Mouse (Mus musculus) lung, embryonic 14.5 days (tissue): ENCODE measurements at regions not wholly inside any gene's neighbourhood (a gene's known extent, or its start where the extent isn't known, plus 50 kb on each side); places are given as distances from the start of the nearest gene placed in this dataset.

Source experiments
- ATAC-seq: fragments of 200-750 bp; cut with Nextera tagmentation; 2 replicates; pipeline ENCODE4 v1.8.0; 2017; ENCODE audit warnings: mild to moderate bottlenecking, moderate TSS enrichment, moderate library complexity; ENCODE audit not compliant: insufficient read depth
- DNase-seq: peaks from one replicate; pipeline ENCODE4 v3.0.0-alpha.2; 2015
- H3K27ac ChIP-seq: fragments of 300-500 bp; sonication (generic); 2 replicates; pipeline ENCODE4 v1.5.1; 2014; ENCODE audit warnings: low read depth, mild to moderate bottlenecking, moderate library complexity
- H3K27me3 ChIP-seq: fragments of 300-500 bp; sonication (generic); 2 replicates; pipeline ENCODE4 v1.6.1; 2014; ENCODE audit warnings: low read length, control low read depth; ENCODE audit not compliant: insufficient read depth
- H3K36me3 ChIP-seq: fragments of 300-500 bp; sonication (generic); 2 replicates; pipeline ENCODE4 v1.6.1; 2014; ENCODE audit warnings: control low read depth; ENCODE audit not compliant: insufficient read depth
- H3K4me1 ChIP-seq: fragments of 300-500 bp; sonication (generic); 2 replicates; pipeline ENCODE4 v1.6.1; 2014; ENCODE audit warnings: antibody characterized with exemption, control low read depth; ENCODE audit not compliant: insufficient read depth
- H3K4me2 ChIP-seq: fragments of 300-500 bp; sonication (generic); 2 replicates; pipeline ENCODE4 v1.6.1; 2014; ENCODE audit warnings: mild to moderate bottlenecking
- H3K4me3 ChIP-seq: fragments of 300-500 bp; sonication (generic); 2 replicates; pipeline ENCODE4 v1.5.1; 2014; ENCODE audit warnings: low read depth, low read length
- H3K9ac ChIP-seq: fragments of 300-500 bp; sonication (generic); 2 replicates; pipeline ENCODE4 v1.6.1; 2014
- H3K9me3 ChIP-seq: fragments of 300-500 bp; sonication (generic); 2 replicates; pipeline ENCODE4 v1.6.1; 2016; ENCODE audit warnings: low read depth, low read length, control low read depth
- CTCF ChIP-seq: IDR thresholded peaks from 2 replicates; pipeline ENCODE4 v1.5.1; 2016; ENCODE audit warnings: antibody characterized with exemption, low read depth
- WGBS: fragments of 180-500 bp; shearing (Covaris S2); extraction: QIAGEN DNeasy Blood & Tissue Kit; methylation state at CpG from one replicate; pipeline ENCODE4 v1.1.7; 2014; 5-methylcytosine and 5-hydroxymethylcytosine counted together

DNA sequence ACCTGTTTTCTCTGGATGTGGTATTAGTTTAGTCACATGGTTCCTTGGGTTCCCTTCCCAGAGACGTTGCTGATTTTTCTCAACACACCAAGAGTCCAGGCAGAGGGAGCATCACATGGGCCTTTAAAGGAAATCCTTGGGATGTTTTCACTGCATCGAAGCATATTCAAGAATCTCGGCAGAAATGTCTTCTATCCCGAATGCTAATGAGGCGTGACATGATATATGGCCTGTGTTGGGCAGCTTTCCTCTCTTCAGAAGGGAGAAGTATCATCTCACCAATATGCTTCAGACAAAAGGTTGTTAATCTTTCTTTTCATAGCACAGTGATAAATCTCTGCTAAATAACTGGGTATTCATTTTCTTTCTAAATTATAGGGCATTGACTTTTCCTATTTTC lies 122.4 kb downstream of the Slc35b3 start:
- no peak overlapping the region for H3K9ac ChIP-seq
- H3K4me3 ChIP-seq: no peak overlapping the region
- 36% methylated on average over 5 of the region's 5 CpGs for WGBS
- no peak overlapping the region for H3K27ac ChIP-seq
- no peaks in the 10 kb centered on the region for H3K4me1 ChIP-seq
- H3K27me3 ChIP-seq: no peaks in the 10 kb centered on the region
- H3K4me2 ChIP-seq: no peak overlapping the region
- no peaks in the 10 kb centered on the region for H3K36me3 ChIP-seq
- ATAC-seq (no peak), DNase-seq (peak; percentile 65)
- no peaks in the 10 kb centered on the region for H3K9me3 ChIP-seq
- TF ChIP-seq CTCF: no peak

DNA sequence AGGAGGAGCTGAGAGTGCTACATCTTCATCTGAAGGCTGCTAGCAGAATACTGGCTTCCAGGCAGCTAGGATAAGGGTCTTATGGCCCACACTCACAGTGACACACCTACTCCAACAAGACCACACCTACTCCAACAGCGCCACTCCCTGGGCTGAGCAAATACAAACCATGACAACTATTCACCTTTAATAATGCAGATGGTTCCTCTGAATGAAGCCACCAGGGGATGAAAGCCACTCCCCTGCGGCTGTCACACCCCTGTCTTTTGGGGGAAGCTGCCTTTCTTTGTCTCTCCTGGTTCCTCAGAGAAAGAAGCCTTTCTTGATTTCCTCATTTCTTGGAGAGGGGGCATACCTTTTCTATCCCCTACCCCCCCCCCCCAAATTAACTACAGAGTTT lies 135.0 kb downstream of the Slc35b3 start:
- Histone ChIP-seq H3K36me3 (no peaks in the 10 kb centered on the region), H3K9me3 (no peaks in the 10 kb centered on the region), H3K27ac (no peak overlapping the region), H3K4me2 (no peak overlapping the region), H3K9ac (no peak overlapping the region), H3K4me1 (no peaks in the 10 kb centered on the region), H3K4me3 (no peak overlapping the region), H3K27me3 (no peaks in the 10 kb centered on the region)
- DNase-seq: no peak
- WGBS: 34% methylated on average over 2 of the region's 2 CpGs
- no peak for TF ChIP-seq CTCF
- ATAC-seq: no peak

DNA sequence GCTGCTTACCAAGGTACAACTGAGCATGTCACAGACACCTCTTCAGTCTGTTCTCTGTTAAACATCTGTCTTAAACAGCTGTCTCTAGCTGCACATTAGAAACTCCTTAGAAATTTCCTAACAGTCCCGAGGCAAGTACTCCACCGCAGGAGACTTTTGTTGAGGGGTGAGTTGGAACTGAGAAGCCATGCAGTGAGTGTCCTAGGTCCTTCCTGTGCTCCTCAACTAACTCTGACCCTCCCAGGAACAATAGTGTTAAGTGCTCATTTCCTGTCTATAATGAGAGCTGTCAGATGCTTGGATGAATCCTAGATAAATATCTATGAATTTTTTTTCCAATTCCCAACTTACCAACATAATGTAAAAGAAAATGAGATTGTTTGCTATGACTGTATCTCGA lies 141.1 kb downstream of the Slc35b3 start:
- no peaks in the 10 kb centered on the region for H3K36me3 ChIP-seq
- no peaks in the 10 kb centered on the region for H3K27me3 ChIP-seq
- no peak overlapping the region for H3K4me3 ChIP-seq
- H3K4me2 ChIP-seq: no peak overlapping the region
- DNase-seq (no peak), ATAC-seq (no peak)
- H3K27ac ChIP-seq: no peak overlapping the region
- TF ChIP-seq CTCF: no peak
- H3K9ac ChIP-seq: no peak overlapping the region
- H3K4me1 ChIP-seq: no peaks in the 10 kb centered on the region
- no peaks in the 10 kb centered on the region for H3K9me3 ChIP-seq
- 58% methylated on average over 3 of the region's 3 CpGs for WGBS

DNA sequence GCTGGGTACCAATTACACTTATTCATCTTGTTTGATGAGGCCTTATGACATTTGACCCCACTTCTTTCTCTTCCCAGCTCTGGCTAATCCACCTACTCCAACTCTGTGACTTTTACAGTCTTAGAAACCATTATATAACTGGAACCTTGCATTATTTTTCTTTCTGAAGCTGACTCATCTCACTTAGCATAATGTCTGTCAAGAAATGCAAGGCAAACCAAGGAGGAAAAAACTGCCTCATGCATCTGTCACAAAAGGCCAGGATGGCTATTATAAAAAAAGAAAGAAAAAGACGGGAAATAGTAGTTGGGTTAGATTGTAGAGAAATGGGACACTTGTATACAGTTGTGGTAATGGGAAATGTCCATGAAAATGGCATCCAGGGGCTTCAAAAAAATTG lies 141.9 kb downstream of the Slc35b3 start:
- no peak for DNase-seq
- no peak for TF ChIP-seq CTCF
- H3K27me3 ChIP-seq: no peaks in the 10 kb centered on the region
- H3K4me1 ChIP-seq: no peaks in the 10 kb centered on the region
- no peaks in the 10 kb centered on the region for H3K36me3 ChIP-seq
- no peaks in the 10 kb centered on the region for H3K9me3 ChIP-seq
- no peak overlapping the region for H3K9ac ChIP-seq
- WGBS: 85% methylated on average over 1 of the region's 1 CpGs
- no peak overlapping the region for H3K4me3 ChIP-seq
- no peak for ATAC-seq
- H3K4me2 ChIP-seq: no peak overlapping the region
- no peak overlapping the region for H3K27ac ChIP-seq

DNA sequence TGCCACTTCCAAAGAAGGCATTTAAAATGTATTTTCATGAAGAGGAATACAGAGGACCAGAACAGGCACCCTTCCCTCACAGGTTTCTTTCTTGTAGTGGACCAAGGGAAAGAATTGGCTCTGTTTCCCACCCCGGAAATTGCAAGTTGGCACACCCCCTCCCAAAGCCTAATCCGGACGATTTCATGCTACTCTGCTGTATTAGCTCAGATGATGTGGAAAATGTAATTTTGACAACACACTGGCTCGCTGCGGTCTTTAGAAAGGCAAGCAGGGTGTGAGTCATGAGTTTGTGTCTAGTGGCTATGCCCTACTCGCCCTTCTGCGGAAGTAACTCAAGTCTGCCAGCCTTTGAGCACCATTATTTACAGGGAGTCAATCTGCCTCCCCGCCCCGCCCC lies 144.4 kb downstream of the Slc35b3 start:
- H3K9me3 ChIP-seq: no peaks in the 10 kb centered on the region
- H3K27ac ChIP-seq: no peak overlapping the region
- no peaks in the 10 kb centered on the region for H3K27me3 ChIP-seq
- no peaks in the 10 kb centered on the region for H3K4me1 ChIP-seq
- DNase-seq (no peak), ATAC-seq (no peak)
- 76% methylated on average over 9 of the region's 9 CpGs for WGBS
- H3K4me2 ChIP-seq: no peak overlapping the region
- no peaks in the 10 kb centered on the region for H3K36me3 ChIP-seq
- no peak overlapping the region for H3K4me3 ChIP-seq
- no peak overlapping the region for H3K9ac ChIP-seq
- TF ChIP-seq CTCF: no peak

DNA sequence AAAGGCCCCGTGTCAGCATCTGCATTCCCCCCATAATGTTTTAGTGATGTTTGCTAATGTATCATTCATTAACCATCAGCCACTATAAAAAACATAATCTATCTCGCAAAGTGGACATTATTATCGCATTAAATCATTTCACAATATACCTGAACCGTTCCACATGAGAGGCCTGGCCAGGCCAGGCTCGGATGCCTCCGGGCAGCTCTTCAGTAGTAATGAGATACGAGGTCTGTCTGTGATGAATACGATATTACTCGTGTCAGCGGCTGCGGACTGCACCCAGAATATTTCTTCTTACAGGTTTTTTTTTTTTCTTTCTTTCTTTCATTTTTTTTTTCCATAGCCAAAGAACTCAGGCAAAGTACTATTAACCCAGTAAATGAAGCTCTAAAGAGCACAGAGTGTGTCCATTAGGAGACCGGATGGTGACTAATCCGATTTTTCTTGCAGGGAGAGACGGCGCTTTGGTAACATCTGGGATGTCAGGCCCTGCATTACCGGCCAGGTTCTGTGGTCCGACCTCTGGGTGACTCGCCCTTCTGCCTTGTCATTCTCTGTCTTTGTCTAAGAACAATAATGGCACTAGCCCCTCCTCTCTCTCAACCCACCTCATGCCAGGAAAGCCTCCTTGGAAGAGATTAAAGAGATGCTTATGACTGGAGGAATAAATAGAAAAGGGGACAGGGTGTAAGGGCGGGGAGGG lies 145.5 kb downstream of the Slc35b3 start:
- Histone ChIP-seq H3K27me3 (no peaks in the 10 kb centered on the region), H3K4me2 (no peak overlapping the region), H3K27ac (no peak overlapping the region), H3K4me3 (no peak overlapping the region), H3K4me1 (no peaks in the 10 kb centered on the region), H3K9ac (no peak overlapping the region), H3K36me3 (no peaks in the 10 kb centered on the region), H3K9me3 (no peaks in the 10 kb centered on the region)
- 83% methylated on average over 19 of the region's 19 CpGs for WGBS
- ATAC-seq (no peak), DNase-seq (no peak)
- no peak for TF ChIP-seq CTCF

DNA sequence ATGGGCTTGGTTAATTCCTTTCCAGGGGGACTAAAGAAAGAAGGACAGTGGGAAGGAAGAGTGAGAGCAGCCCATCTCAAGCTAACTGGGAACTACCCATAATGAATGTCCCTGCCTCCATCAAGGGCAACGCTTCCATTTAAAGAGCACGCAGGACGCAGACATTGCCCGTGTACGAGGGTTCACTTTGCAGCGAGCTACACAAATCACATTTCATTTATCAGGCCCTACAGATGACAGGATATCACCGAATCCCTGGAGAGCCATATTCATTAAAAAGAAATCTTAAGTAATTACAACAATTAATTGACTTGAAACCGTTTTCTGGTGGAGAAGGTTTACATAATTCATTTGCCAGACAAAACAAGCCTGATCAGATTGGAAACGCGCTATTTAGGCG lies 139.7 kb upstream of the Eef1e1 start:
- no peaks in the 10 kb centered on the region for H3K4me1 ChIP-seq
- TF ChIP-seq CTCF: no peak
- ATAC-seq: no peak

More for the DNA sequence above, 139.7 kb upstream of the Eef1e1 start:
- no peaks in the 10 kb centered on the region for H3K36me3 ChIP-seq
- no peaks in the 10 kb centered on the region for H3K9me3 ChIP-seq
- WGBS: 75% methylated on average over 11 of the region's 11 CpGs
- no peak overlapping the region for H3K9ac ChIP-seq
- no peak for DNase-seq
- H3K27ac ChIP-seq: no peak overlapping the region
- no peaks in the 10 kb centered on the region for H3K27me3 ChIP-seq
- no peak overlapping the region for H3K4me2 ChIP-seq
- no peak overlapping the region for H3K4me3 ChIP-seq
